In the genomic region with DNA sequence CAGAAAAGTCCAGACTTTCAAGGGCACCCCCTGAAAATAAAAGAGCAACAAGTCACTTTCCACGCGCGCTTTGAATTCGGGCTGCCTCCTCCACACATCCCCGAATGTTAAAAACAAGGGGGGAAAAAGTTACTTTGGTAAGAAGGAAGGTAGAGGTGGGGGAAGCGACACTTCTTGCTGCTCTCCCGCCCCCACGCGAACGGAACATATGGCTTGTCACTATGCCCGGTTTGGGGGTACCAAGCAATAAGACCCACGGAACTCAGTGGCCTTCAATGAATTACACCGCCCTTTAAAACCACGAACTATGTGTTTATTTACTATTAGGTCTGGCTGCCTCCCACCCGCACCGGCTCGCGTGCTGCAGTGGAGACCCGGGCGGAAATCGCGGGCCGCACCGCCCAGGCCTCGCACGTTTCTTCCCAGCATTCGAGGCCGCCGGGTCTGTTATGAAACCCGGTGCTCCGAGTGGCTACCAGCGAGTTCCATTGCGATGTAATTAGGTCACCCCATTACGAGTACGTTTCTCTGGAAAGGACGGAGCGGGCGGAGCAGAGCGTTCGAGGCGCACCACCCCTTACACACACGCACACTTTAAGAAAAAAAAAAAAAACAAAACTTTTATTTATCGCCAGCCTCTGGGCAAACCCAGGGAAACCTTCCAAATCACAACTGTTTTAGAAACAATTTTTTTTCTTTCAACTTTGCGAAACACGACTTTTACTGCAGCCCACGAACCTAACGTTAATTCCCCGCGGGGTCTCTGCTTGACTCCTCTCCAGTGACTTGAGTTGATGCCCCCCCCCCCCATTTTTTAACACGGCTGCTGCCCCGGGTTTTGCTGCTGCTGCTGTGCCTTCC, we compare ENCODE assay signal across 8 mouse cellular contexts. TPM values are rescaled to one million over a fixed set of nuclear protein-coding genes. Genes with fewer than 3 reads are reported as not detected.
A peak's percentile ranks its signal among the peaks of the same experiment; 100 is the strongest.
DNase-seq lines count a peak whose midpoint lies in the region; ATAC-seq and TF ChIP-seq lines count a peak whose summit lies in the region.

No protein-coding gene starts in this region.

- no peaks in the 10 kb centered on the region for H3K36me3 ChIP-seq in intestine, embryonic 15.5 days
- H3K36me3 ChIP-seq in liver, embryonic 12.5 days: peaks cover 13% of the 10 kb centered on the region
- H3K36me3 ChIP-seq in myocyte (ENCODE audit: control insufficient read depth, insufficient read depth): peaks cover 3% of the 10 kb centered on the region
- peaks cover 13% of the 10 kb centered on the region for H3K36me3 ChIP-seq in splenic B cell, adult 2 months (ENCODE audit: control insufficient read depth, insufficient read depth, low read length, poor library complexity, severe bottlenecking)

- peak overlapping the region; percentile 99 for H3K27ac ChIP-seq in intestine, embryonic 15.5 days
- peak overlapping the region; percentile 99 for H3K27ac ChIP-seq in liver, embryonic 12.5 days

- TF ChIP-seq POLR2A in myocyte (IDR thresholded peaks at IDR 0.05; ENCODE audit: insufficient read length, low read depth): peak; percentile 53

- ATAC-seq in intestine, embryonic 15.5 days: peak; percentile 10; the same call in 1 of the 2 replicates
- peak; percentile 14 for ATAC-seq in liver, embryonic 12.5 days

- peaks cover 19% of the 10 kb centered on the region; the same call in 1 of the 2 replicates for H3K4me1 ChIP-seq in intestine, embryonic 15.5 days (replicated peaks)
- peaks cover 69% of the 10 kb centered on the region for H3K4me1 ChIP-seq in liver, embryonic 12.5 days

- H3K9ac ChIP-seq in intestine, embryonic 15.5 days: peak overlapping the region; percentile 82
- peak overlapping the region; percentile 92 for H3K9ac ChIP-seq in liver, embryonic 12.5 days

- peak overlapping the region; percentile 78 for H3ac ChIP-seq in myocyte (ENCODE audit: control insufficient read depth, insufficient read length)

- peaks cover 29% of the 10 kb centered on the region for H3K79me2 ChIP-seq in myocyte (ENCODE audit: control insufficient read depth, insufficient read depth)

- under 1% methylated on average over 51 of the region's 51 CpGs for WGBS in intestine, embryonic 15.5 days
- WGBS in liver, embryonic 12.5 days (ENCODE audit: insufficient replicate concordance): under 1% methylated on average over 51 of the region's 51 CpGs

- no peaks in the 10 kb centered on the region for H3K9me3 ChIP-seq in intestine, embryonic 15.5 days
- no peaks in the 10 kb centered on the region for H3K9me3 ChIP-seq in liver, embryonic 12.5 days (replicated peaks)

- peak overlapping the region; percentile 67 for H3K4me3 ChIP-seq in intestine, embryonic 15.5 days (replicated peaks)
- H3K4me3 ChIP-seq in liver, embryonic 12.5 days: peak overlapping the region; percentile 85
- H3K4me3 ChIP-seq in myocyte: peak overlapping the region; percentile 100

- no peaks in the 10 kb centered on the region for H3K27me3 ChIP-seq in intestine, embryonic 15.5 days (replicated peaks)
- H3K27me3 ChIP-seq in liver, embryonic 12.5 days (replicated peaks): no peaks in the 10 kb centered on the region
- no peaks in the 10 kb centered on the region for H3K27me3 ChIP-seq in myocyte (ENCODE audit: control insufficient read depth, insufficient read depth, insufficient read length)
- H3K27me3 ChIP-seq in splenic B cell, adult 2 months (ENCODE audit: control insufficient read depth, insufficient read depth, low read length, poor library complexity, severe bottlenecking): no peaks in the 10 kb centered on the region

- peak; percentile 93 for DNase-seq in 3T3-L1 (ENCODE audit: low read depth, low spot score)
- peak; percentile 91 to 96 for DNase-seq in adrenal gland, adult (ENCODE audit: inconsistent age in 2 of 2, low spot score in 1 of 2)
- DNase-seq in embryo, embryonic 9.5 days (ENCODE audit: extremely low spot score): peak; percentile 72
- DNase-seq in gastrocnemius, postnatal 4 days (ENCODE audit: low spot score in 2 of 2): peak; percentile 48 to 75
- DNase-seq in splenic B cell, adult 2 months (ENCODE audit: low read depth, low spot score): peak; percentile 77

- H3K4me2 ChIP-seq in intestine, embryonic 15.5 days (replicated peaks): peak overlapping the region; percentile 84
- peak overlapping the region; percentile 88 for H3K4me2 ChIP-seq in liver, embryonic 12.5 days
- H3K4me2 ChIP-seq in myocyte (ENCODE audit: low read depth): peak overlapping the region; percentile 100

TF ChIP-seq in myocyte, 11 proteins besides CTCF, POLR2A, EP300 and RAD21:
- TF ChIP-seq POLR2AphosphoS2 (IDR thresholded peaks at IDR 0.05; ENCODE audit: insufficient read length, low read depth) (peak; percentile 76), CEBPB (IDR thresholded peaks at IDR 0.05; ENCODE audit: insufficient read depth, poor library complexity, severe bottlenecking) (no peak; the same call in 1 of the 2 replicates), MYOG (IDR thresholded peaks at IDR 0.05; ENCODE audit: control insufficient read depth in 1 of 3, insufficient read depth in 1 of 3, insufficient read length in 2 of 3, low read depth in 2 of 3) (peak in 1 of 3 experiments; percentile 22), MYOD1 (IDR thresholded peaks at IDR 0.05; ENCODE audit: control insufficient read depth in 1 of 3, insufficient read length in 2 of 3, low read depth in 2 of 3) (peak in 1 of 3 experiments; percentile 34), TCF12 (IDR thresholded peaks at IDR 0.05; ENCODE audit: insufficient read depth, poor library complexity, severe bottlenecking) (no peak)

RNA-seq across cellular contexts. Expression of gene Zfp36l1, which starts 1.4 kb away (rescaled TPM):
- 100 to 1,000 TPM; 132 to 157 TPM for total RNA-seq in gastrocnemius, postnatal 4 days (2021)
- polyA plus RNA-seq in intestine, embryonic 15.5 days (2015; fragmentation: Nextera tagmentation; extraction: Ambion mirVana): 95.8 and 107 TPM in 2 replicates
- polyA plus RNA-seq in liver, embryonic 12.5 days (2016; fragmentation: Nextera tagmentation; extraction: Ambion mirVana): 23.9 and 24.2 TPM in 2 replicates
- polyA plus RNA-seq in myocyte (2012; fragmentation: generic; extraction: Trizol): 35.7 TPM

Comparison
In these comparisons a context has a peak if more than half of its experiments do, and no peak if none do; other contexts are left out.
1. Peak in every context shown above with its lines: DNase-seq, ATAC-seq, H3K4me3 ChIP-seq and H3K27ac ChIP-seq.